Mouse (Mus musculus): ENCODE results near the gene Prom1. TPM values are rescaled to one million over a fixed set of nuclear protein-coding genes. Genes with fewer than 3 reads are reported as not detected.

The Prom1 gene
- total and polyA plus RNA-seq, 2 experiments from 2014 or later = 13.4 to 14.2 TPM

GRCm38 (mm10) chr5:44073634-44074033 is 28.2 kb downstream of the Prom1 start:
- H3K4me1 ChIP-seq (ENCODE audit: insufficient read depth, low read length) = no peaks in the 10 kb centered on the region
- 82% methylated on average over 3 of the region's 3 CpGs for WGBS
- H3K4me2 ChIP-seq (ENCODE audit: low read depth, low read length, poor library complexity, severe bottlenecking) = no peak overlapping the region
- DNase-seq (ENCODE audit: low spot score) = no peak
- no peak overlapping the region for H3K27ac ChIP-seq (ENCODE audit: low read depth, low read length)
- no peak overlapping the region for H3K9ac ChIP-seq (replicated peaks; ENCODE audit: low read length, poor library complexity, severe bottlenecking)
- H3K4me3 ChIP-seq (ENCODE audit: low read depth, low read length) = no peak overlapping the region
- no peaks in the 10 kb centered on the region for H3K27me3 ChIP-seq (ENCODE audit: insufficient read depth, low read length)
- no peak for TF ChIP-seq CTCF (IDR thresholded peaks at IDR 0.05)
- H3K36me3 ChIP-seq (ENCODE audit: insufficient read depth, low read length) = no peaks in the 10 kb centered on the region
- no peak for ATAC-seq (ENCODE audit: low FRiP score)
- no peaks in the 10 kb centered on the region for H3K9me3 ChIP-seq (ENCODE audit: low read length)

- H3K27me3 ChIP-seq (ENCODE audit: insufficient read depth, low read length) = no peaks in the 10 kb centered on the region
- no peak overlapping the region for H3K4me3 ChIP-seq (ENCODE audit: low read depth, low read length)
- WGBS = 84% methylated on average over 7 of the region's 7 CpGs
- H3K9me3 ChIP-seq (ENCODE audit: low read length) = no peaks in the 10 kb centered on the region
- no peaks in the 10 kb centered on the region for H3K4me1 ChIP-seq (ENCODE audit: insufficient read depth, low read length)
- no peaks in the 10 kb centered on the region for H3K36me3 ChIP-seq (ENCODE audit: insufficient read depth, low read length)
- no peak for TF ChIP-seq CTCF (IDR thresholded peaks at IDR 0.05)
- H3K9ac ChIP-seq (replicated peaks; ENCODE audit: low read length, poor library complexity, severe bottlenecking) = no peak overlapping the region
- ATAC-seq (ENCODE audit: low FRiP score) (no peak), DNase-seq (ENCODE audit: low spot score) (peak; percentile 6)
- H3K4me2 ChIP-seq (ENCODE audit: low read depth, low read length, poor library complexity, severe bottlenecking) = no peak overlapping the region
- no peak overlapping the region for H3K27ac ChIP-seq (ENCODE audit: low read depth, low read length)
Measured at GRCm38 (mm10) chr5:44070529-44071133, 31.2 kb downstream of the Prom1 start.

GRCm38 (mm10) chr5:44058258-44058657 is 43.6 kb downstream of the Prom1 start:
- Histone ChIP-seq H3K27ac (ENCODE audit: low read depth, low read length) (no peak overlapping the region), H3K36me3 (ENCODE audit: insufficient read depth, low read length) (no peaks in the 10 kb centered on the region), H3K9me3 (ENCODE audit: low read length) (no peaks in the 10 kb centered on the region), H3K4me3 (ENCODE audit: low read depth, low read length) (no peak overlapping the region), H3K27me3 (ENCODE audit: insufficient read depth, low read length) (no peaks in the 10 kb centered on the region), H3K4me1 (ENCODE audit: insufficient read depth, low read length) (no peaks in the 10 kb centered on the region), H3K4me2 (ENCODE audit: low read depth, low read length, poor library complexity, severe bottlenecking) (no peak overlapping the region), H3K9ac (replicated peaks; ENCODE audit: low read length, poor library complexity, severe bottlenecking) (no peak overlapping the region)
- no peak for TF ChIP-seq CTCF (IDR thresholded peaks at IDR 0.05)
- 95% methylated on average over 3 of the region's 3 CpGs for WGBS
- DNase-seq (ENCODE audit: low spot score) (no peak), ATAC-seq (ENCODE audit: low FRiP score) (no peak)

- Histone ChIP-seq H3K9me3 (ENCODE audit: low read length) (no peaks in the 10 kb centered on the region), H3K27me3 (ENCODE audit: insufficient read depth, low read length) (no peaks in the 10 kb centered on the region), H3K27ac (ENCODE audit: low read depth, low read length) (no peak overlapping the region), H3K4me1 (ENCODE audit: insufficient read depth, low read length) (no peaks in the 10 kb centered on the region), H3K36me3 (ENCODE audit: insufficient read depth, low read length) (no peaks in the 10 kb centered on the region), H3K9ac (replicated peaks; ENCODE audit: low read length, poor library complexity, severe bottlenecking) (no peak overlapping the region), H3K4me3 (ENCODE audit: low read depth, low read length) (no peak overlapping the region), H3K4me2 (ENCODE audit: low read depth, low read length, poor library complexity, severe bottlenecking) (no peak overlapping the region)
- 86% methylated on average over 8 of the region's 8 CpGs for WGBS
- no peak for ATAC-seq (ENCODE audit: low FRiP score)
- TF ChIP-seq CTCF (IDR thresholded peaks at IDR 0.05) = no peak
- DNase-seq (ENCODE audit: low spot score) = no peak
Measured at GRCm38 (mm10) chr5:44050213-44050612, 51.6 kb downstream of the Prom1 start.

GRCm38 (mm10) chr5:44049395-44049976 is 52.3 kb downstream of the Prom1 start:
- Histone ChIP-seq H3K4me3 (ENCODE audit: low read depth, low read length) (no peak overlapping the region), H3K27me3 (ENCODE audit: insufficient read depth, low read length) (no peaks in the 10 kb centered on the region), H3K9ac (replicated peaks; ENCODE audit: low read length, poor library complexity, severe bottlenecking) (no peak overlapping the region), H3K4me1 (ENCODE audit: insufficient read depth, low read length) (no peaks in the 10 kb centered on the region), H3K27ac (ENCODE audit: low read depth, low read length) (no peak overlapping the region), H3K36me3 (ENCODE audit: insufficient read depth, low read length) (no peaks in the 10 kb centered on the region; the same call in 1 of the 2 replicates), H3K9me3 (ENCODE audit: low read length) (no peaks in the 10 kb centered on the region), H3K4me2 (ENCODE audit: low read depth, low read length, poor library complexity, severe bottlenecking) (no peak overlapping the region)
- DNase-seq (ENCODE audit: low spot score) = no peak
- no peak for ATAC-seq (ENCODE audit: low FRiP score)
- no peak for TF ChIP-seq CTCF (IDR thresholded peaks at IDR 0.05)
- 65% methylated on average over 6 of the region's 6 CpGs for WGBS

- TF ChIP-seq CTCF (IDR thresholded peaks at IDR 0.05) = peak; percentile 88
- ATAC-seq (ENCODE audit: low FRiP score) (peak; percentile 47), DNase-seq (ENCODE audit: low spot score) (peak; percentile 89)
- no peaks in the 10 kb centered on the region for H3K9me3 ChIP-seq (ENCODE audit: low read length)
- H3K4me3 ChIP-seq (ENCODE audit: low read depth, low read length) = no peak overlapping the region
- no peak overlapping the region for H3K27ac ChIP-seq (ENCODE audit: low read depth, low read length)
- H3K27me3 ChIP-seq (ENCODE audit: insufficient read depth, low read length) = no peaks in the 10 kb centered on the region
- no peaks in the 10 kb centered on the region for H3K4me1 ChIP-seq (ENCODE audit: insufficient read depth, low read length)
- no peak overlapping the region for H3K4me2 ChIP-seq (ENCODE audit: low read depth, low read length, poor library complexity, severe bottlenecking)
- WGBS = 46% methylated on average over 5 of the region's 5 CpGs
- no peaks in the 10 kb centered on the region; the same call in 1 of the 2 replicates for H3K36me3 ChIP-seq (ENCODE audit: insufficient read depth, low read length)
- no peak overlapping the region for H3K9ac ChIP-seq (replicated peaks; ENCODE audit: low read length, poor library complexity, severe bottlenecking)
Measured at GRCm38 (mm10) chr5:44048568-44049363, 53.1 kb downstream of the Prom1 start.

All from midbrain, postnatal 0 days (tissue).